Mouse (Mus musculus): ENCODE measurements around the gene Trim72. TPM values are rescaled to one million over a fixed set of nuclear protein-coding genes. Genes with fewer than 3 reads are reported as not detected.
"Not testable (repeated sequence)": the region's sequence is repeated elsewhere in the genome, so short reads cannot be mapped to it uniquely, and the experiment has no call there.

Trim72 gene
- total RNA-seq, 4 experiments from 2014 or later, result 0.96 to 1.5 (median 1.4) TPM

DNA sequence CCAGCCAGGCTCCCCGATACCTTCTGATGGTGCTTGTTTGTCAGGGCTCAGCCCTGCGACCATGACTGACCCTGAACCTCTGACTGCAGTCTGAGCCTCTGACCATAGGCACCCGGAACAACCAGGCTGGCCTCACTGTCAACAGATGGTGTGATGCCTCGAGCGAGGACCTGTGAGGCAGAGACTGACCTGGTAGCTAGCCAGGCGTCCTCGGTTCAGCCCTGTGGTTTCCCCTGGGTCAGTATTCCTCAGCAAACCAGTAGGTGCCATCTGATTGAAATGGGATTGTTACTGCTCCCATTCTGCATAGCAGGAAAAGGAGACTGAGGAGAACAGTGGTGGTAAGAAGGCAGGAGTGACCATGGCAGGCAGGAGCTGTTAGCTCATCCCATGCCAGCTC lies 2.4 kb downstream of the Trim72 start:
- no peak for DNase-seq (ENCODE audit: low spot score in 2 of 2)

DNA sequence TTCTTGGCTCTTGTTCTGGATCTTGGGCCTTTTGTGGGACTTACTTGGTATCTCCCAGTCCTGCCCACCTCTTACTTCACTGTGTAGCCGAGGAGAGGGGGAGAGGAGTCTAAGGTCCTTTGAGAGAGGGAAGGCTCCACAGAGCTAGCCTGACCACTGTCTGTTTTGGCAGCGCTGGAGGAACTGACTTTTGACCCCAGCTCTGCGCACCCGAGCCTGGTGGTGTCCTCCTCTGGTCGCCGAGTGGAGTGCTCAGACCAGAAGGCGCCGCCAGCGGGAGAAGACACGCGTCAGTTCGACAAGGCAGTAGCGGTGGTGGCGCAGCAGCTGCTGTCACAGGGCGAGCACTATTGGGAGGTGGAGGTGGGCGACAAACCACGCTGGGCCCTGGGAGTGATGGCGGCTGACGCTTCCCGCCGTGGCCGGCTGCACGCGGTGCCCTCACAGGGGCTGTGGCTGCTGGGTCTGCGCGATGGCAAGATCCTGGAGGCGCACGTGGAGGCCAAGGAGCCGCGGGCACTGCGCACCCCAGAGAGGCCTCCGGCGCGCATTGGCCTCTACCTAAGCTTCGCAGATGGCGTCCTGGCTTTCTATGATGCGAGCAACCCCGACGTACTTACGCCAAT lies 6.1 kb downstream of the Trim72 start:
- no peak for DNase-seq (ENCODE audit: low spot score in 2 of 2)

DNA sequence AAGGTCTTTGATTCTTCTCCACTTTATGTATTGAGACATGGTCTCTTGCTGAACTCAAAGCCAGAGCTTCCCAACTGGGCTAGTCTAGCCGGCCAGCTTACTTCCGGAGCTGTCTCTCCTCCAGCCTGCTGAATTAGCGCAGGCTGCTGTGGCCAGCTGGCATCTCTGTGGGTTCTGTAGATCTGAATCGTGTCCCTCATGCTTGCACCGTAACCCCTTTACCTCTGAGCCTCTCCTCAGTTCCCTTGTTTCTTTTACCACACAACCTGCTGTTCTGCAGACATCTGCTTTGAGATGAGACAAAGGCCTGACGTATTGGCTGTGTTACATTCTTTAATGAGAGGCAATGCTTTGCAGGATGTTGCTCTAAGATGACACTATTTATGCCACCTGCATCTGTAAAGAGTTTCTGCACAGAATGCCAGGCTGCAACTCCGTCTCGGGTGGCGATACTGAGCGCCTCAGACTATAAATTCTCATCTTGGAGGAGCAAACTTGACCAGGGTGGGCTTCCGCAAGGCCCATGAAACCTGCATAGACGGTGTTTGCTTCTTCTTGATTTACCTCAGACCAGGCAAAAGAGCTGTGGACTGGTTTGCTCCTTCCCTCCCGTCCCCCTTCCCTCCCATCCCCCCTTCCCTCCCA lies 8.5 kb downstream of the Trim72 start:
- no peak for DNase-seq (ENCODE audit: low spot score in 2 of 2)

DNA sequence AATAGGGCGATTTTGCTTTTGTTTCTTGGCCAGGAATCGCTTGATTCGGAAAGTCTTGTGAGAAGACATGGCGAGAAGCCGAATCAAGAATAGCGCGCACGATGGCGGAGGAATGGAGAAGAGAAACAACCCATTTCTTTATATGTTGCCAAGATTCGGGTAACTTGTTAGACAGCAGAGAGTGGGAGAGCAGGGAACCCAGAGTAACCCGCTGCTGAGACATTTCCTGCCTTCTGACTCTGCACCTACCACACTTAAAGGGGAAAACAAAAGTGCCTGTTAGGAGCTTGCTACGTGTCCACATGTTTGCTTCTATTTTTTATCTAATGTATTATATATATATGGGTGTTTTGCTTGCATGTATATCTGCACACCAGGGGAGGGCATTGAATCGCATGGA lies 9.4 kb downstream of the Trim72 start:
- DNase-seq (ENCODE audit: low spot score in 2 of 2), result no peak

DNA sequence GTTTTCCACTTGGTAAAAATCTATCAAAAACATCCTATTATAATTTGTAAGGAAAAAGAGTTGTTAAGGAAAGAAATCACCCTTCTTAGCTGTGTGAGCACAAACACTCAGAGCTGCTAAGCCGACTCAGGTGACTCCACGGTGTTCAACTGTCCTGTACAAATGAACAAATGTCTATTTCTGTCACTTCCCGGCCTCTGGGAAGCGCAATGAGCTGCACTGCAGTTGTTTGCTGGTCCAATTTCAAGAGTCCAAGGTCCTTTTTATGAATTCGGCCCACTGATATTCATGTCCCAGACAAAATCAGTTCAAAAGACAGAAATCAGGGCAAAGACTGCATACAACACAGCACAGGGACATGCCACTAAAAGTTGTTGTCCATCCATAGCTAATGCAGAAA lies 12.4 kb downstream of the Trim72 start:
- DNase-seq (ENCODE audit: low spot score in 2 of 2), result not testable (repeated sequence)

DNA sequence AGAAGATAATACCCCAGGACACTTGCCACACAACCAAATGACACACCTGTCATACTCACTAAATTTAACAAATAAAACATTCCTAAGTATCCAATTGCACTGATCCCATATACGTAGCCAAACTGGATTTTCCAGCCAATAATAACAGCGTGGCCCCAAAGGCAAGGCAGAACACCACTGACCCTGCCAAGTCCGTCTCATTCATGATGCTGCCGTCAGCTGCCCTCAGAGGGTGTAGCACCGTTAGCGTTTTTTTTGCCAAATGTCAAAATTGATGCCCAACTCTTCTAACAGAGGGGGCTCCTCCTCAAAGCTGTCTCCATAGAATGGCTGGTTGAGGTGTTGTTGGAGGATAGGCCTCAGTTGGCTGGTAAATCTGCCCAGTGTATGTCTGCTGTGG lies 12.9 kb downstream of the Trim72 start:
- no peak for DNase-seq (ENCODE audit: low spot score in 2 of 2)

DNA sequence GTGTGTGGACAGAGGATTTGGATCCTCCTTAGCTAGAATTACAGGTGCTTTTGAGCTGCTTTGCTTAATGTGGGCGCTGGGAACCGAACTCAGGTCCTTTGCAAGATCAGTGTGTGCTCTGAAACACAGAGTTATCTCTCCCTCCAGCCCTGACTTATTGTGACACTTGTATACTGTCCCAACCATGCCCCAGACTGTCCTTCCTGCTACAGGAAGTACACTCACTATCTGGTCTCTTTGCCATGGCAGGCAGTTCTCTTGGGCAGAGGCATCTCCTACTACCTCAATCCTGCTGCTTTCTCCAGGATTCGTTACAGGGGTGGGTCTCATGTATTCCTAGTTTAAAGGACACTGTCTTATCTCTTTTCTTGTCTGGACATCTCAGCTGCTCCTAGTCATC lies 14.5 kb downstream of the Trim72 start:
- no peak for DNase-seq (ENCODE audit: low spot score in 2 of 2)

DNA sequence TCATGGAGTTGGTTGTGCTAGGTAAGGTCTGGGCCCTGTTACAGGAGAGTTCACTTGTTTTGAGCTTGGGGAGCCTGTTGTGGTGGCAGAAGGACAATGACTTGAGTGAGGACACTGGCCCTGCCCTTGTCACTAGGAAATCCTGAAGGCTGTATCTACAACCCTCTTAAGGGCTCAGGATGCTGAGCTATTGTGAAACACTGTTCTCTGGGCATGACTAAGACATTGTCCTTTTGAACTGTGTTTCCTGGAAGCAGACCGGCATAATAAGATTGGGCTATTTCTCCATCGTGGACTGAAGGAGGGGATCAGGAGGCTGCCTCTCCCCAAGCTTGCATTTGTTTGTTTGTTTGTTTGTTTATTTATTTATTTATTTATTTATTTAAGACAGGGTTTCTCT lies 15.4 kb downstream of the Trim72 start:
- DNase-seq (ENCODE audit: low spot score in 2 of 2), result no peak

DNA sequence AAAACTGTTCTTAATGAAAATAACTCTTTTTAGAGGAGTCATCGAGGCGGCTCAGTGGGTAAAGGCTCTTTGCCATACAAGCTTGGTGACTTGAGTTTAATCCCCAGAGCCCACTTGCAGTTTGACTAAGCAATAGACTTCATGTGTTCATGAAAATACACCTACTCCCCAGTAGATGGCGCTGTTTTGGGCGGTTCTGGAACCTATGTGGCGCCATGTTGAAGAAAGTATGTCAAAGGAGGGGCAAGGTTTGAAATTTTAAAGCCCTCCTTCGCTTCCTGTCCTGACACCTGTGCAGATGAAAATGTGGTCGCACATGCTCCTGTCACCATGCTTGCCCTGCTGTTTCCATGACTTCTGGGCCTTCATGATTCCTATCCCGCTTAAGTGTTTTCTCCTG lies 19.2 kb downstream of the Trim72 start:
- DNase-seq (ENCODE audit: low spot score in 2 of 2), result no peak

DNA sequence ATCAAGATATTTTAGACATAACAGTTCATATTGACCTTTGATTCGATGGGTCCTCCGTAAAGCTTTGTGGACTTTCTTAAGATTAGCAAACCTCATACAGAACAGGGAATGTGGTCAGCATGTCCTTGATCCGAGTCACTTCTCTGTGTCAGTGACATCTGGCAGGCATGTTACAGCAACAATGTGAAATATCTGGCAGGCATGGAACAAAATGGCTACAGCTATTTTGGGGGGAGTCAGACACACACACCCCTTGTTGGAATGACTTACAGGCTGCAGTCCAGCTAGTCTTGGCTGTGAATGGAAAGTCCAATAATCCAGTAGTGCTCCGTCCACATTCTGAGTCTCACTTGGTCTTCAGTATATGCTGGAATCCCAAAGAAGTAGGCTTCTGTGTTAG lies 19.8 kb downstream of the Trim72 start:
- no peak for DNase-seq (ENCODE audit: low spot score in 2 of 2)

DNA sequence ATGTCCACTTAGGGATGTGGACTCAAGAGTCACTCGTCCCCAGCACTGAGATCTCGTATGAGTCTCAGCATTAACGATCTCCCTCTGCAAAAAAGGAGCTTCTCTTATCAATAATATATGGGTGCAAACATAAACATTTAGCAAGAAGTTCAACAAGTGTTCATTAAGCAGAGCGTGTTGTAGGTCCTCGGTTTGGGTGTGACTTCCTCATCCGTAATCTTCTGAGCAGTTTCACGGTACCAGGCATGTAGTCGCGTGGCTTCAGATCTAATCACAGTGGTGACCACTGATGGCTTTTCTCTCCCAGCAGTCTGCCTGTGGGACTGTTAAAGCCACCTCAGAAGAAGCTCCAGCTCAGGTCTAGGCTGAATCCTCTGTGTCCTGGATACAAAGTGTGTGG lies 20.6 kb downstream of the Trim72 start:
- DNase-seq (ENCODE audit: low spot score in 2 of 2), result no peak

DNA sequence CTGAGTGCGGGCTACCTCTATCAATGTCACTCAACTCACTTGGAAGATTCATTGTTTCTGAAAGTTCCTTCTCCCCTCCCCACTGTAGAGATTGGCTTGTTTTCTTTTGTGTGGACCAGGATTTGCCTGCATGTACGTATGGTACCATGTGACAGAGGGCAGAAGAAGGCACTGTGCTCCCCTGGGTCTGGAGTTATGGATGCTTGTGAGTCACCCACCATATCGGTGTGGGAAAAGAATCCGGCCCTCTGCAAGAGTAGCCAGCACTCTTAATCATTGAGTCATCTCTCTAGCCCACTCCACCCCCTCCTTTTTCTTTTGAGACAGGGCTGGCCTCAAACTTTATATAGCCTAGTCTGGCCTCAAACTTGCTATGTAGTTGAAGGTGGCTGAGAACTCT lies 21.2 kb downstream of the Trim72 start:
- DNase-seq (ENCODE audit: low spot score in 2 of 2), result no peak

DNA sequence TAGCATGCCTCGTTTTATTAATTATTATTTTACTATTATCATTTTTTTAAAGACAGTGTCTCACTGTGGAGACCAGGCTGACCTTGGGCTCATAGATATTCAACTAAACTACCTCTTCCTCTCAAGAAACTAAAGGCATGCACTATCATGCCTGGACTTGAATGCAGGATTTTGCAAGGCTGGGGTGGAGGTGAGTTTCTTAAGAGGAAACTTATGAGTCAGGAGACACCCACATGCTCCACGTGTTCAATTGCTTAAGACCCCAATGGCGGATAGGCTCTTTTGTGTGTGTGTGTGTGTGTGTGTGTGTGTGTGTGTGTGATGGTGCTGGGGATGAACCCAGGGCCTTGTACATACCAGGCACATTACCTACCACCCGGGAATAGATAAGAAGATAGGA lies 21.6 kb downstream of the Trim72 start:
- no peak for DNase-seq (ENCODE audit: low spot score in 2 of 2)

DNA sequence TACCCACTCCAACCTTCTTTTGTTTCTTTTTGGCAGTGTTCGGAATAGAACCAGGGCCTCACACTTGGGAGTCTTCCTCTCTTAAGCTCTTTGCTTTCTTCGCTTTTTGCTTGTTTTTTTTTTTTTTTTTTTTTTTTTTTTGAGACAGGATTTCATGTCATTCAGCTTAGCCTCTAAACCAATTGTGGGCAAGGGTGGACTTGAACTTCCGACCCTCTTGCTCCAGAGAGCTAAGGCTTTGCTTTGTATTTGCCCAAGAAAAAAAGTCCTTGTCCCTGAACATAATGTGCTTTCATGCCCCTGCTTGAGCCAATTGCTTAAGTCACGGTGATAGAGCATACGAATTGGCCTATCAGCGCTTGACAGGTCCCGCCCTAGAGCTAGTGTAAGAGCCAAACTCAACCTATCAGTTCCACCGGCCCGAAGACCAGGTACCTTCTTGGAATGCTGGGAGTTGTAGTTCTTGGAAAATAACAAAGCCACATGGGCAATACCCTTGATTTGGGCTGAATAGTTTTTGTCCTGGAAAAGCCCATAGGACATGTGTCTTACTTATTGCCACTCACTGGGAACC lies 27.7 kb downstream of the Trim72 start:
- DNase-seq (ENCODE audit: low spot score in 2 of 2), result no peak

DNA sequence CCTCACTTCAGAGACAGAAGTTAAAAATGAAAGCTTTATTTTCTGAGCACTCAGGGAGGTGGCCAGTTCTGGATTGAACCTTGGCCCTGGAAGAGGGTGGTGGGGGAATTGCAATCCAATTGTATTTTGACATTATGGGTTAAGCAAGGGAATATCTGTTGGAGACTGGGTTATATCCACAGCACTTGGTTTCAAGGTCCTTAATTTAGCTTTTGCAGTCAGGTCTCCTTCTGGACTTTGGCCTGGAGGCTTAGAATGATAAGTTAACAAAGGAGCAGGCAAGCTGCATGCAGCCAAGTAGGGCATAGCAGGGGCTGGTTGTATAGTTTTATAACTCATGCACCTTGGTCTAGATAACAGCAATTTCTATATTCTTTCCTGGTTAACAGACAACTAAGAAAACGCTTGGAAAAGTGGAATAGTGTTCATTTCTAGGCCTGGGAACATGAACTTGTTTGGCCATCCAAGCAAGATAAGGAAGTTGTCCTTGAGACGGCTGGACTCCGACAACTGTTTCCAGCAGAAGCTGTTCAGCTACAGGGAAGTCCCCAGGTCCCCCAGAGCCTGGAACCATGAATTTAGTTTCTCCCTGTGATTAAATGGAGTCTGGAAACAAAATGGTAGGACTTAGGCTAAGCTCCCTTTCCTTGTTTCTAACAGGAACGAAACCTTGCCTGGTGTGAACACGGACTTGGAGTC lies 28.7 kb downstream of the Trim72 start:
- no peak for DNase-seq (ENCODE audit: low spot score in 2 of 2)

DNA sequence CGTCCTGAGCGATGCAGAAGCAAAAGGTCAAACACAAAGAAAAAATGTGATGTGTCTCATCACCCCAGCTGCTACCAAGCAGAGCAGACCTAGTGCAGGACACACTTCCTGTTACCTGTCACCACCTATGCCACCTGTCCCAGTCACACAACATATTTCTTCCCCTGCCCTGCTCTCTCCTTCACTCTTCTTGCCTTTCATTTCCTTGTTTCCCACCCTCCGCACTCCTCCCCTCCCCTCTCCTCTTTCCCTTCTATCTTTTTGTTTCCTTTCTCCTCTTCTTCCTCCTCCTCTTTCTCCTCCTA lies 29.2 kb downstream of the Trim72 start:
- DNase-seq (ENCODE audit: low spot score in 2 of 2), result no peak

DNA sequence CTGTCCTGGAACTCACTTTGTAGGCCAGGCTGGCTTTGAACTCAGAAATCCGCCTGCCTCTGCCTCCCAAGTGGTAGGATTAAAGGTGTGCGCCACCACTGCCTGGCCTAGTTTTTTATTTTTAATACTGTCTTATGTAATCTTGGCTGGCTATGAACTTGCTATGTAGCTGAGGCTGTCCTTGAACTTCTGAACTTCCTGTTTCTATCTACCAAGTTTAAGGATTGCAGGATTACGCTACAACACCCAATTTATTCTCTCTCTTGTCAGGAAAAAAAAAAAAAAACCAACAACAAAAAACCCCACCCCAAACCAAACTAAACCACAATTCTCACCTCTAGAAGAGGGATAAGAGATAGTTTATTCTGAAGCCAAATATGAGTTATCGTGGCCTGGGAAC lies 29.9 kb downstream of the Trim72 start:
- no peak for DNase-seq (ENCODE audit: low spot score in 2 of 2)

DNA sequence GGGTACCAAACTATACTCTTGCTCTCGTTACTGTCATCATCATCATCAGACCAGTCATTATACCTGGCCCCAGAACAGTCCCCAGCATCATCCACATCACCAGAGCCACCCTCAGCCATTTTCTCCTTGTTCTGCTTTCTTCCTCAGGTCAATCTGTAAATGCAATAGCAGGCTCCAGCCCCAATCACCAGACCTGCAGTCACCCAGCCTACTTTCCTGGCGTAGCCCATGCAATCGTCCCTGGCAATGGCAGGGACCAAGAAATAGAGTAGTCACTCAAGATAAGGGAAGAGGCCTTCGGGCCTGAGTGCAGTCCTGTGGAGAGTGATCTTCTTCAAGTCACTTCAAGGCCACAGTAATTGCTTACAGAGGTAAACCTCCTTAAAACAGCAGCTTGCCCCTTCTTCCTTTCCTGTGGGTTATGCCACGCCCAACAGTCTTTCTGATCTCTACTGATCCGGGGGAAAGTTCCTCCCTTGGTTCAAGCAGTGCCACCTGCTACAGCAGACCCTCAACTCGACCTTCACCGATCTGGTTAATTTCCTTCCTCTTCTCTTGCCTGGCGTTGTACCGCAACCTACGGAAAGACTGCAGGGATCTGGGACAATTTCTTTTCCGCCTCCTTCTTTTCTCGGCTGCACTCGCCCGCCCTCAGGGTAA lies 38.5 kb downstream of the Trim72 start:
- not testable (repeated sequence) for DNase-seq (ENCODE audit: low spot score in 2 of 2)

DNA sequence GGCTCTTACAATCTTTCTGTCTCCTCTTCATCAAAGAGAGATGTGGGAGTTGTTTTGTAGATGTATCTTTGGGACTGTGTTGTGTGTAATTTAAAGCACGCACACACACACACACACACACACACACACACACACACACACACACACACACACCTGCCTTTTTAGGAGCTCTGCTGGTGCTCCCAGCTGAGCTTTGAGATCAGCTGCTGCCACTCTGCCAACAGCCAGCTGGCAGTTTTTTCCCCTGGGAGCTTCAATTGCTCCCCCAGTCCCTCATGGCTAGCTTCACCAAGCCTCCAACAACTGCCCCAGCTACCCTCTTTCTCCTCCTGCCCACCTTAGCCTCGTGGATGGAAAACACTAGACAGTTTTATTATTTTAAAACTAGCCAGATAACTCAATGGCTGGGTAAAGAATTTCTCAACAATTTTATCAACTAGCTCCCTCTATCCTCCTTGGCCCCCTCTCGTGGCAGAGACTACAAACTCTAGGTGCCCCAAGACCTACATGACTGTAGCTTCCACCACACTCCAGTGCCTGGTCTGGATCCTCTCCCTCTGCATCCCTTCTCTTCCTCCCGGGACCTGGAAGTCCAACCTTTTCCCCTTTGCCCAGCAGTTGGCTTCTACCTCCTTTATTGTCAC lies 40.5 kb downstream of the Trim72 start:
- DNase-seq (ENCODE audit: low spot score in 2 of 2), result no peak

DNA sequence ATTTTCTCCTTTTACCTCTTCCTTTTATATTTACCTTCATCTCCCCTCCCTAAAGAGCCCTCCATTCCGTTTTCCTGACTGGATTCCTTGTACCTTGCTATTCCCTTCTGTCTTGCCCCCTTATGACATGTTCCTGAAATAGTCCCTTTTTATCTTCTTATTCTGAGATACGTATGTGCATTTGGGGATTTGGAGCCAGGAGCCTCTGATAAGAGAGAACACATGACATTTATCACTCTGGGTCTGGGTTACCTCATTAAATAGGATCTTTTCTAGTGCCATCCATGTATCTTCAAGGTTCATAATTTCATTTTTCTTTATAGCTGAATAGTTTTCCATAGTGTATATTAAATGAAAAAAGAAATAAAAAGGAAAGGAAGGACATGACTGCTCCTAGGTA lies 41.9 kb downstream of the Trim72 start:
- DNase-seq (ENCODE audit: low spot score in 2 of 2), result no peak

DNA sequence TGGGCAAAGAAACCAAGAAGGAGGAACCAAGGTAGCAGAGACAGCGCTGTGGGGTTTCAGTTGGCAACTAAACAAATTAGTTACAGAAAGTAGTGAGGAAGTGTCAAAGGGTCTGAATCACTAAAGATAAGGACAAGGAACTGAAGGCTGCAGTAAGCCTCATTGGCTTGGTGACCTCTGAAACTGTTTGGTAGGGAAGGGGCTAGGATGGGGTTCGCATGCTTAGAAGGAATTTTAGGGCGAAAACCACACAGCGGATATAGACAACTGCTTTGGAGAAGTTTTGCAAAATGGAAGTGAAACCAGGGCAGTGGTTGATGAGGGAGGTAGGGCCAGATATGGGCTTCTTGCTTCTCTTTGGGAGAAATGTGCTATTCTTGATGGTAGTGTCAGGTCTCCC lies 45.1 kb downstream of the Trim72 start:
- DNase-seq (ENCODE audit: low spot score in 2 of 2), result no peak

DNA sequence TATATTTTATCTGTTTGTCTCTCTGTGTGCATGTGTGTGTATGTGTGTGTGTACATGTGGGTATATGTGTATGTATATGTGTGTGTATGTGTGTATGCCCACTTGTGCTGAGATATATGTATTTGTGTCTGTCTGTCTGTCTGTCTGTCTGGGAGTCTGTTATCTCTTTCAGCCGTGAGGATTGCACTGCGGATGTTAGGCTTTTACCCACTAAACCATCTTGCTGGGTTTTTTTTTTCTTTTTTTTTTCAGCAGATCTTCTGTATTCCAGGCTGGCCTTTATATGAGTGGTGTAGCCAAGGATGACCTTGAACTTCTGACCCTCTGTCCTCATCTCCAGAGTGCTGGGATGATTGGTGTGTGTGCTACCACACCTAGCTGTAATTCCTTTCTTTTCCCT lies 45.5 kb downstream of the Trim72 start:
- no peak for DNase-seq (ENCODE audit: low spot score in 2 of 2)

Data from left cerebral cortex, adult 8-10 months (tissue).